Mouse (Mus musculus): ENCODE measurements around the gene Gm8369. TPM values are rescaled to one million over a fixed set of nuclear protein-coding genes. Genes with fewer than 3 reads are reported as not detected.

Gene Gm8369
- polyA plus RNA-seq (2017; shearing (Covaris generic)), result 100 to 1,000 TPM; 228 to 249 TPM

GRCm38 (mm10) chr19:11485746-11486145 is at the start of gene Gm8369:
Gm8369 (plus strand) TSS chr19:11485938.

GRCm38 (mm10) chr19:11443338-11443737 is 42.4 kb upstream of the Gm8369 start, which contains the start of gene Ms4a4b:
Ms4a4b (plus strand) TSS chr19:11443553.

DNA sequence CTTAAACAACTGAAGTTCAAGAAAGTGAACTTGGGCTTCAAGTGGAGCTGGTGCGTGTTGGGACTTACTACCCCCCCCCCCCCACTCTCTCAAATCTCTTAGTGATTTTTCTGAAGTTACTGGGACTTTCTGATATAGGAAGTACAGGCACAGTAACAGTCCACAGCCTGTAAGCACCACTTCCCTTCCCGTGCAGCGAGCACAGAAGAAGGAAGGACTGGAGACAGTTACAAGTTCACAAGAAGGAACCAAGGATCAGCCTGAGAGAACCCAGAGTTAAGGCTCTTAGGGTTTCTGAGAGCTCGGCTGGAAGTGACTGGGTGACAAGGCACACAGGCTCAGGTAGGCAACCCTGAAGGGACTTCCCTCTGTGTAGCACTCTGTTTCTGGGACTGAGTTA is 16.5 kb upstream of the Gm8369 start, which contains the start of gene Ms4a6c:
Gene Ms4a6c (plus strand): TSS at position 152 of the 400 bp plus-strand sequence.

GRCm38 (mm10) chr19:11516246-11516645 is 30.5 kb downstream of the Gm8369 start, which contains the start of gene Ms4a6b:
Ms4a6b (plus strand) TSS chr19:11516512.

DNA sequence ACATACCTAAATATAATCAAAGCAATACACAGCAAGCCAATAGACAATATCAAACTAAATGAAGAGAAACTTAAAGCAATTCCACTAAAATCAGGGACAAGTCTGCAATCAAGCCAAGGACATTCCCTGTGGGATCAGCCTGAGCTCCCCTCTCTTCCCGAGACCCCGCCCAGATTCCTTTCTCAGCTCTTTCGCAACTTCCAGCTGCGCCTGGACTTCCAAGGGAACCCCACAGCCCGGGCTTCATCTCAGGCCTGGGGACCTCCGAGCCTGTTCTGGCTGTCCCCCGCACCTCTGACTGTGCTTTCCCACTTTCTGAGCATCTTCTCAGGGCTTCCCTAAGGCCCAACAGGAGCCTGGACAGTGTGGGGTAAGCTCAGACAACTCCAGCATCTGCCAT is 50.9 kb downstream of the Gm8369 start, which contains the start of gene Ms4a4d:
Gene Ms4a4d (plus strand): TSS at position 209 of the 400 bp plus-strand sequence.

Other genes with a start within 250 kb of the Gm8369 start
- gene Ms4a1, start 219.7 kb upstream of the Gm8369 start, polyA plus RNA-seq (2017; shearing (Covaris generic)), result 10 to 100 TPM in 1 of 2 experiments, 1 to 10 TPM in 1; 4.1 to 14.7 TPM
- not detected for gene Ms4a5, start 202.1 kb upstream of the Gm8369 start, polyA plus RNA-seq (2017; shearing (Covaris generic))
- gene Ms4a14, start 171.5 kb upstream of the Gm8369 start, polyA plus RNA-seq (2017; shearing (Covaris generic)), result under 1 TPM in 1 of 2 experiments, not detected in 1; 0.07 TPM
- 1 to 10 TPM in 1 of 2 experiments, under 1 TPM in 1; 0.43 to 1.8 TPM for gene Ms4a7, start 149.8 kb upstream of the Gm8369 start, polyA plus RNA-seq (2017; shearing (Covaris generic))
- gene Ms4a4a, start 110.4 kb upstream of the Gm8369 start, polyA plus RNA-seq (2017; shearing (Covaris generic)), result 1 to 10 TPM in 1 of 2 experiments, under 1 TPM in 1; 0.45 to 1.6 TPM
- 100 to 1,000 TPM in 1 of 2 experiments, 10 to 100 TPM in 1; 38.9 to 156 TPM for gene Ms4a4c, start 81.2 kb upstream of the Gm8369 start, polyA plus RNA-seq (2017; shearing (Covaris generic))
- gene Ms4a4b, start 42.4 kb upstream of the Gm8369 start, polyA plus RNA-seq (2017; shearing (Covaris generic)), result 1,000 to 10,000 TPM; 2,238 to 3,168 TPM
- 10 to 100 TPM; 12.9 to 14.6 TPM for gene Ms4a6c, start 16.6 kb upstream of the Gm8369 start, polyA plus RNA-seq (2017; shearing (Covaris generic))
- gene Ms4a6b, start 30.6 kb downstream of the Gm8369 start, polyA plus RNA-seq (2017; shearing (Covaris generic)), result 100 to 1,000 TPM; 810 to 848 TPM
- 1 to 10 TPM; 3.2 to 3.4 TPM for gene Ms4a4d, start 50.9 kb downstream of the Gm8369 start, polyA plus RNA-seq (2017; shearing (Covaris generic))
- gene Ms4a6d, start 118.9 kb downstream of the Gm8369 start, polyA plus RNA-seq (2017; shearing (Covaris generic)), result 10 to 100 TPM in 1 of 2 experiments, 1 to 10 TPM in 1; 9.6 to 13.4 TPM
- gene Ms4a2, start 137.8 kb downstream of the Gm8369 start, polyA plus RNA-seq (2017; shearing (Covaris generic)), result under 1 TPM; 0.31 to 0.35 TPM
- under 1 TPM in 1 of 2 experiments, not detected in 1; 0.77 TPM for gene Ms4a3, start 154.9 kb downstream of the Gm8369 start, polyA plus RNA-seq (2017; shearing (Covaris generic))
- gene Oosp2, start 174.6 kb downstream of the Gm8369 start, polyA plus RNA-seq (2017; shearing (Covaris generic)), result not detected
- gene Oosp1, start 205.2 kb downstream of the Gm8369 start, polyA plus RNA-seq (2017; shearing (Covaris generic)), result under 1 TPM in 1 of 2 experiments, not detected in 1; 0.55 TPM
- gene Oosp3, start 211.1 kb downstream of the Gm8369 start, polyA plus RNA-seq (2017; shearing (Covaris generic)), result under 1 TPM; 0.41 to 0.78 TPM